Mouse (Mus musculus): ENCODE data around the gene Gm11985.

DNA sequence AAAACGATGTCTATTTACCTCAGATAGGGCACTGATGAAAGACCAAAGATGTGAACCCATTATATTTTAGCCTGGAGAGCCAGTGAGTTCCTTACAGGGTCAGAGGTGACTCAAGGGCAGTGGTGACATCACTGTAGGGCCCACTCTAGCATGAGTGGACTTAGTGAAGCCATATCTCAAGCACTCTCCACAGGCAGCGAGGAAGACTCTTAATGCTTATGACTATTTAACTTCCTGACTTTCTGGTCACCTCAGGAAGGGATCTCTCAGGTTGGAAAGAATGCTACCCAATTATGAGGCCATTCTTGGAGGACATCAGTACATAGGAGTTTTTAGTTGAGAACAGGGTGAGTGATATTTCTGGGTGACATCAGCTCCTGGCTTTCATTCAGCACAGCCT, 45.0 kb upstream of the Gm11985 start:
- TF ChIP-seq CTCF (IDR thresholded peaks at IDR 0.05; ENCODE audit: low read depth) (no peak), EP300 (IDR thresholded peaks at IDR 0.05; ENCODE audit: low read depth) (no peak)
